Mouse (Mus musculus) central nervous system, embryonic 18 days (tissue): ENCODE measurements around the gene Pih1h3b. TPM values are rescaled to one million over a fixed set of nuclear protein-coding genes. Genes with fewer than 3 reads are reported as not detected.

ENCODE experiments used
- polyA plus RNA-seq: library from polyadenylated mRNA; depleted of rRNA; stranded (reverse); fragments of >200 nt; gene quantifications from 2 replicates; pipeline ENCODE4 v1.2.3, GENCODE M21; 2012; rRNA removed

Gene Pih1h3b
- polyA plus RNA-seq = 0.05 and 0.12 TPM in 2 replicates

GRCm38 (mm10) chrX:140062135-140062975 is at the start of gene Pih1h3b, which contains the start of gene Nup62cl:
Gene Pih1h3b, plus strand, starts transcription at chrX:140062879.
Gene Nup62cl, minus strand, starts transcription at chrX:140062712.

Other genes starting within 250 kb of the Pih1h3b start
- 4.9 and 5.3 TPM in 2 replicates for gene Morc4, start 191.2 kb upstream of the Pih1h3b start, polyA plus RNA-seq
- 5.7 and 7.2 TPM in 2 replicates for gene Rbm41, start 64.3 kb upstream of the Pih1h3b start, polyA plus RNA-seq
- 1.6 and 2.2 TPM in 2 replicates for gene Nup62cl, start 167 bp upstream of the Pih1h3b start, polyA plus RNA-seq